Mouse (Mus musculus) cerebellum, adult (tissue): Measurements from ENCODE around the gene Gtpbp4.
"Not testable (repeated sequence)": the region's sequence is repeated elsewhere in the genome, so short reads cannot be mapped to it uniquely, and the experiment has no call there.

Experiments
- ATAC-seq: cut with Nextera tagmentation; 2 replicates; pipeline ENCODE4 v1.9.2; 2017; ENCODE audit warnings: mild to moderate bottlenecking, moderate library complexity, mixed read lengths; ENCODE audit not compliant: insufficient number of reproducible peaks, low FRiP score, low TSS enrichment

Gene Gtpbp4

GRCm38 (mm10) chr13:8992231-8992630 lies 3.7 kb downstream of the Gtpbp4 start:
- no peak for ATAC-seq

- ATAC-seq = no peak
Observed at GRCm38 (mm10) chr13:8972972-8973371, 22.9 kb downstream of the Gtpbp4 start.

GRCm38 (mm10) chr13:8972369-8972768 lies 23.5 kb downstream of the Gtpbp4 start:
- no peak for ATAC-seq

DNA sequence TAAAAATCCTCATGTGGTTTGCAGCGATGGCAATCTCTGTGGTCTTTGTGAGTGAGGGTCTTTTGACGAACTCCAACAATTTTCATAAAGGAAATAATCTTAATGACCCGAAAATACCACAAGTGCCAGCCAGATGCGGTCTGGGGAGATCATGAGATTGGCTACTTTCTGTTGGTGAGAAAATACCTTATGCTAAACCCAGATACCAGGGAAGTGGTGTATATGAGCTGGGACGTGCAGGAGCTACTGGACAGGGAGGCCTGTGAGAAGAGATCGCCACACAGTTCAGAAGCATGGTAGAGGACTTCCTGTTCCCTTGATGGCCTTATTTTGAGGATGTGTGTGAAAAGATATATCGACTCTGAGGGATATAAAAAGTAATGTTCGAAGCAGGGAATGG lies 28.1 kb downstream of the Gtpbp4 start:
- ATAC-seq = no peak

- ATAC-seq = no peak
Observed at GRCm38 (mm10) chr13:8965224-8965623, 30.7 kb downstream of the Gtpbp4 start.

DNA sequence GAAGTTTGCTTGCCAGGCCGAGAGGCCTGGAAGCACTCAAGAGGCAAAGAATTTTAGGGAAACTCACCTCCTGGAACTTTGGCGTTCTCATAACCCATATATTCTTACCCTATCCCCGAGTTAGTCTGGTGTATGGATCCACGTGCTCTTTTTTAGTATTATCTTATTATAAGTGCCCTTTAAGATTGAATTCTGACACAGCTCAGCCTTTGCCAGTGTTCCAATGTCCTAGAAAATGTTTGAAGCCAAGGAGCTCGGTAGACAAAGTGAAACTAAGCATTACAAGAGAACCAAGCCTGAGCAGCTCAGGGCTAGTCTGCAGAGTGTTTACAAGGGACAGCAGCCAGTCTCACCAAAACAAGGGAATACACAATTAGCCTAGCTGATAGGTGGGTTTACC lies 33.6 kb downstream of the Gtpbp4 start:
- not testable (repeated sequence) for ATAC-seq

GRCm38 (mm10) chr13:8961128-8961888 lies 34.6 kb downstream of the Gtpbp4 start:
- ATAC-seq = not testable (repeated sequence)

DNA sequence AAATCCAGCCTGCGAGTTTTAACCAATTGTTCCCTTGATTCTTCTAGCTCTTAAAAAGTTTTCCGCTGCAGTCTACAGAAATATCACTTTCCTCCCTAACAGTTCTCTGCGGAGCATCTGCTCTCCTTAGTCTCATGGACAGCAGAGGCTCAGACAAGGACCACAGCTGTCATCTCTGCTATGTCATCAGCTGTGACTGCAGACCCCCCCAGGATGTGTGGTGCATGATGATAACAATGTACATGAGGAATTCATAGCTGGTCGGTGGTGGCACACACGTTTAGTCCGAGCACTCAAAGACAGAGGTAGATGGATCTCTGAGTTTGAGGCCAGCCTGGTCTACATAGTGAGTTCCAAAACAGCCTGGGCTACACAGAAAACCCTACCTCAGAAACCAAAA lies 36.3 kb downstream of the Gtpbp4 start:
- not testable (repeated sequence) for ATAC-seq

GRCm38 (mm10) chr13:8959058-8959457 lies 36.8 kb downstream of the Gtpbp4 start:
- ATAC-seq = not testable (repeated sequence)

GRCm38 (mm10) chr13:8956873-8957272 lies 39.0 kb downstream of the Gtpbp4 start:
- not testable (repeated sequence) for ATAC-seq

- not testable (repeated sequence) for ATAC-seq
Observed at GRCm38 (mm10) chr13:8955127-8955526, 40.8 kb downstream of the Gtpbp4 start.

DNA sequence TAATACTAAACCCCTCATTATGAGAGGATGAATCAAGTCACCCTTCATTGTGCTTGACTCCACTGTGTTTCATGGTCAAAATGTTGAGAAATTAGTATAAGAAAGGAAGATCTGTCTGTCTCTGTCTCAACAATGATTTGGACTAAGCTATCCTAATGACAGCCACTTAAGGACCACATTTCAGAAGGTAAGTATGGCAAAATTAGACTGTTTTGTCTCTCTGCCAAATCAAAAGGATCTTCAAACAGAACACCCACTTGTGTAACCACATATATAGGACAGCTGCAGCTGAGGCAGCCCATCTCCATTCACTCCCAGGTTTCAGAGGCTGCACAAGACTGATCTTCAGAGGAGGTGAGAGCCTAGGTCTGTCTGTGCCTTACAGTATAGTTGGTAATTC lies 43.3 kb downstream of the Gtpbp4 start, which contains the start of gene Idi2:
TSS of gene Idi2 (plus strand) at position 301 of the 400 bp plus-strand sequence.
- not testable (repeated sequence) for ATAC-seq

- not testable (repeated sequence) for ATAC-seq
Observed at GRCm38 (mm10) chr13:8948131-8948530, 47.8 kb downstream of the Gtpbp4 start, which contains the start of gene Gm9745. TSS of gene Gm9745 (minus strand) at chr13:8948231.

GRCm38 (mm10) chr13:8943828-8944227 lies 52.1 kb downstream of the Gtpbp4 start:
- ATAC-seq = not testable (repeated sequence)

- ATAC-seq = not testable (repeated sequence)
Observed at GRCm38 (mm10) chr13:8941701-8942100, 54.2 kb downstream of the Gtpbp4 start.

- not testable (repeated sequence) for ATAC-seq
Observed at GRCm38 (mm10) chr13:8941110-8941509, 54.8 kb downstream of the Gtpbp4 start.

DNA sequence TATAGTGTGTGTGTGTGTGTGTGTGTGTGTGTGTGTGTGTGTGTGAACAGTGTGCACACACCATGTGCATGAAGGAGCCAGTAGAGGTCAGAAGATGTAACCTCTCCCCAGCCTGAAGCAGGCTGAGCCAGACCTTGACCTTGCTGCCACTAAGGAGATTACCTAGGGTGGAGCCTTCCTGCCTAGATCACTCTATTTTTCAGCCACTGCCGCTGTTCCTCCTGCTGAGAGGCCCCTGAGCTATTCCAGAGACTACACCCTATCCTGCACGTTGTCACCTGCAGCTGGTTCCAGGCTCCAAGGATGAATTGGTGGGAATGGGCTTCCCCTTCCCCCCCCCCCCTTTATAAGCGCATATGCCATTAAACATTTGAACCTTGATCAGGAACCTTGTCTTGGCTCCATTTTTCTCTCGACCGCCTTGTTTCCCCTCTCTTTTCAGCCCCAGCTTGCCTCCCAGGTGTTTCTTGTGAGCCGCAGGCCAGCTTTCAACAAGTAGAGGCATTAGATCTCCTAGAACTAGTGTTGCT lies 58.2 kb downstream of the Gtpbp4 start:
- not testable (repeated sequence) for ATAC-seq

DNA sequence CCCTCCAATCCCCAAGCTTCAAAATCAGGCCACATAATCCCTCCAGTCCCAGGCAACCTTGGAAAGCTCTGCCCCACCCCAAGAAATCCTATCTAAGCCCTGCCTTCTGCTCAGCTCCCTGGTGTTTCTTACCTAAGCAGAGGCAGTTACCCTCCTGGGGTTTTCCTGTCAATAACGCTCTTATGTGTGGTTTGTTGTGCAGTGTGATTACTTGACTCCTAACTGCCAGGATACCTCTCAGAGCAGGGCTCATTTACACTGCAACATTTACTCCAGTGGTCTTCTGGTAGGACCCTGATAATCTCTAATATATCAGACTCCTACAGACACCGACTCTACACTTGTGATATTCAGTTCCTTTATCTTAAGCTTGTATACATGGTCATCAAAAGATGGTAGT lies 62.4 kb downstream of the Gtpbp4 start:
- no peak for ATAC-seq
